Mouse (Mus musculus): ENCODE measurements around the gene Tecrl. TPM values are rescaled to one million over a fixed set of nuclear protein-coding genes. Genes with fewer than 3 reads are reported as not detected.

The Tecrl gene
- 10 to 100 TPM; 55.7 to 58.2 TPM for total RNA-seq (2021)

DNA sequence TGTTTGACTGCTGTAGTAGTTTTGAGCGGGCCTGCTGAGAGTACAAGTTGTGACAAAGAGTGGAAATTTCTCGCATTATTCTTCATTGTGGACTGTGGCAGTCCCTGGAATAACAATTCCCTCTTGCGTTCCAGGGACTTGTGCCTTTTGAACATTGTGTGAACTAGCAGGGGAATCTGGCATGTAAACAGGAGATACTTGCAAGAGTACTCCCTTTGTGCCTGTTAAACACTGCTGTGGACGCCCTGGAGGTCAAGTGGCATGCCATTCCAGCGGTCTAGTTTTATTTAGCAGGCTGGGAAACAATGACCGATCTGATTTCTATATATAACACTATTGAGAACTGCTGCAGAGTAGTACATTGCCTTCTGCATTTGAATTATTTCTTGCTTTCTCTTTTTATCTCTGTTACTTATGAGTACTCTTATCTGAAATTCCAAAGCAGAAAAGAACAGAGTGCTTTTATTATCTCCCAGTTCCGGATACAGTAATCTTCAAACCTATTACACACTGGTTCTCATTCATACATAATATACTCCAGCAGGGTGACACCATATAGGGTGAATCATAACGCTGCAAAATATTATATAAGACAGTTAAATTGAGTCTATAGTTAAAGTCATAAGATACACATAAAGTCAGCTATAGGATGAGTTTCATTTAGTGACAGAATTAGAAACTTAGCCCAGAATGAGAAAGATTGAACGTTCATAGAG, at the start of gene Tecrl:
TSS of gene Tecrl (minus strand) at position 350 of the 716 bp plus-strand sequence.
- intact Hi-C loops (cut with DNase I): no loop called here
- peak; percentile 59 to 68 for DNase-seq

DNA sequence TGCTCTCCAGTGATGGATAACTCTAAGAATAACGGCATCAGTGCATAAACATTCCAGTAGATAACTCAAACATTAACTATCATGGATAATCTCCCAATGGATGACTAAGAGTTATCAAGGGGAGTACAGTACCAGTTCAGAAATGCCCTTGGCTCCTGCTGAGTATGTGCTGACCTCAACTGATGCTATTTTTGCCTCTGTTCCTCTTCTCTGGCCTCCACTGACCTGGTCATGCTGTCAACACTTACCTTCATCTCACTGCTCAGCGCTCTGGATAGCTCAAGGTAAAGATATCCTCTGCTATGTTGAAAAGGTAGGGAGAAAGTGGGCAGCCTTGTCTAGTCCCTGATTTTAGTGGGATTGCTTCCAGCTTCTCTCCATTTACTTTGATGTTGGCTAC, 30.0 kb upstream of the Tecrl start:
- peak; percentile 28 to 33 for DNase-seq
- intact Hi-C loops (cut with DNase I): no loop called here

DNA sequence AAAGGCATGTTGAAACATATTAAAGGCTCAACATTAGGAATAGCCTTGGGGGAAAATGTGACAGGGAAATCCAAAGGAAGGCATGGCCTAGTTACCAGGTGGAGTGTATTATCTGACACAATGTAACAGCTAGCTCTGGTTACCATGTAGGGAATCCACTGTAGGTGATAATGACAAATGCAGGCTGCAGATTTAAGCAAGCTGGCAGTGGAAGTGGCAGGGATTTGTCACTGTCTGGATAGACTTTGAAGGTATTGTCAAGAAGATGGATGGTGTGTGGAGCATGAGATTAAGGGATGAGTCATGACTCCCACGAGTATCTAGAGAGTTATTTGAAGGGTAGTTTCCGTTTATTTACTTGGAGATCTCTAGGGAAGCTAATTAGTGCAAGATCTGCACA, 3.4 kb downstream of the Tecrl start:
- peak in 1 of 2 experiments; percentile 27 for DNase-seq
- intact Hi-C loops (cut with DNase I): no loop called here

DNA sequence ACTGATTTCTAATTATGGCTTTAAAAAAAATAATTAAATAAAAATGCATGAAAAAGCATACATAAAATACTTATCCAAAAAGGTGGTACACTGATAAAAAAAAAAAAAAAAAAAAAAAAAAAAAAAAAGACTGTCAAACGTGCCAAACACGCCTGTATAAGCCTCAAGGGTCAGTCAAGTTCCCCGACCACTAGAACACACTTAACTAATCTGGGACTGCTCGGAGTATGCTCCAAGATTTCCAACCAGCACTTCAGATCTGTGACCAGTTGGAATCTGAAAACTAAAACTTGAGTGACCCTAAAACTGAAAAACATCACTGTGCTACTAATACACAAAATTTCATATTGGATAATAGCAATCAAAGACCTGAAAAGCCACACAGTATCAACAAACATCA, 15.9 kb downstream of the Tecrl start:
- intact Hi-C loops (cut with DNase I): no loop called here
- no peak for DNase-seq

DNA sequence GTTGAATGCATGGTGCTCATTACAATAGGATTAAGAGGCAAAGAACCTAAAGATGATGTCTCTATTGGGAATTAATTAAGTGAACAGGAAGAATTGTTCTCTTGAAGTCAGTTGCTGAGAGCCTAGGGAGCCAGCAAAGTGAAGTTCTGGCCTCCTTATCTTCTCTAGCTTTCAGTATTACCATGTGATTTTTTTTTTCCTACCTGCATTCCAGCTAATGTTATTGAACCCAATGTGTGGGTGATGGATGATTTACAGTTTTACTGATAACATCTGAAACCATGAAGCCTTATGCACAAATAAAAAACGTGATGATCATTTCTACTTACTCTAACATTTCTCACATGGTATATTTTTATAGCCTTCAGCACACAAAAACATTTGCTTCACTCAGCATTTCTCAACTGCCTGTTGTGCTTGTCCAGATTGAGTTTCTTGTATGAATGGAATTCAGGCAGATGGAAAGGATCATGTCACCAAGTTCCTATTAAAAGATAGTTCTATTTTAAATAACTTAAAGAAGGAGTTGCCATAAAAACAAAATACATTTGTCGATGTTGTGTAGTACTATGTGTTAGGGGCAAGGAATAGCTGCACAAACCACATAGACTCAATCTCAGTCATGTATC, 87.7 kb downstream of the Tecrl start:
- intact Hi-C loops (cut with DNase I): no loop called here
- no peak for DNase-seq

DNA sequence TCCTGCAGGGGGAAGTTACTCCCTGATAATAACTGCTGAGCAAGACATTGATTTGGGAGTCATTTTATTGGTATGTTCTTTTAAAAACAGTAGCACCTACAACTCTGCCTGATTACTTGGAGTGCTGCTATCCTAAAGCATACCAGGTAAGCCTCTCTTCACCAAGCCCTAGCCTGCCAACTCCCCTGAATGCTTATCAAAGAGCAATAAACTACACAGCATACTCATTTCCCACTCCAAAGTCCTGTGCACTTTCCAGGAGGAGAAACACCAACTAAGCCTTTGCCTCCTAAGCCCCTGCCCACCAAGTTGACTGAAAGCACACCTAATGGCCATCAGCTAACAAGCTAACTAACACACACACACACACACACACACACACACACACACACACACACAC, 94.9 kb downstream of the Tecrl start:
- DNase-seq: no peak
- intact Hi-C loops (cut with DNase I): no loop called here

DNA sequence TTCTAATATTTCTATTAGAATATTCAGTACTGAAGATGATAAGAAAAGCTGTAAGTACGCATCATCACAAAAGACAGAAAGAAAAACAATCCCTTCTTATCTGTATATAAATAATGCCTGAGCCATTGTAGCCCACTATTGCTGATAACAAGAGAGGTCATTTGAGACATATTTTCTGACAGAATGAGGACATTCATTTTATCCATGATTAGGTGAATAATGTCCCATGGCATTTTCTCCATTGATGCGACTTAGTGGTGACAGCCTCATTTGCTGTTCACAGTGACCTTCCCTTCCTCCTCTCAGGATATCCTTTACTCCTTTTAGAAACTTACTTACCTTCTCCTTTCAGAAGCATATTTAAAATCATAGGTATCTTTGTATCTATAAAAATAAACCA, 100.9 kb downstream of the Tecrl start:
- intact Hi-C loops (cut with DNase I): no loop called here
- no peak for DNase-seq

GRCm38 (mm10) chr5:83238848-83239452, 116.0 kb downstream of the Tecrl start:
- no peak for DNase-seq
- intact Hi-C loops (cut with DNase I): no loop called here

Measured in heart, postnatal 10 days (tissue).